Mouse (Mus musculus) intestine, embryonic 15.5 days (tissue): Measurements from ENCODE around the gene Cacna1c. TPM values are rescaled to one million over a fixed set of nuclear protein-coding genes. Genes with fewer than 3 reads are reported as not detected.

Experiments
- ATAC-seq: fragments of 200-750 bp; cut with Nextera tagmentation; 2 replicates; pipeline ENCODE4 v1.8.0; 2017; ENCODE audit warnings: moderate TSS enrichment, moderate library complexity
- H3K27ac ChIP-seq: fragments of 300-500 bp; sonication (generic); 2 replicates; pipeline ENCODE4 v1.5.1; 2015; ENCODE audit warnings: mild to moderate bottlenecking, inconsistent platforms
- H3K27me3 ChIP-seq: fragments of 300-500 bp; sonication (generic); replicated peaks from 2 replicates; pipeline ENCODE4 v1.6.1; 2015; ENCODE audit warnings: inconsistent platforms
- H3K36me3 ChIP-seq: fragments of 300-500 bp; sonication (generic); 2 replicates; pipeline ENCODE4 v1.6.1; 2015; ENCODE audit warnings: inconsistent platforms
- H3K4me1 ChIP-seq: fragments of 300-500 bp; sonication (generic); replicated peaks from 2 replicates; pipeline ENCODE4 v1.6.1; 2015; ENCODE audit warnings: inconsistent platforms
- H3K4me2 ChIP-seq: fragments of 300-500 bp; sonication (generic); replicated peaks from 2 replicates; pipeline ENCODE4 v1.6.1; 2015; ENCODE audit warnings: mild to moderate bottlenecking, inconsistent platforms
- H3K4me3 ChIP-seq: fragments of 300-500 bp; sonication (generic); replicated peaks from 2 replicates; pipeline ENCODE4 v1.5.1; 2015; ENCODE audit warnings: inconsistent platforms
- H3K9ac ChIP-seq: fragments of 300-500 bp; sonication (generic); 2 replicates; pipeline ENCODE4 v1.6.1; 2015; ENCODE audit warnings: inconsistent platforms
- H3K9me3 ChIP-seq: fragments of 300-500 bp; sonication (generic); 2 replicates; pipeline ENCODE4 v1.6.1; 2016; ENCODE audit warnings: inconsistent platforms
- WGBS: fragments of 180-500 bp; shearing (Covaris S2); methylation state at CpG from one replicate; pipeline ENCODE4 v1.1.7; 2015; 5-methylcytosine and 5-hydroxymethylcytosine counted together
- polyA plus RNA-seq: library from polyadenylated mRNA; unstranded; fragments of >200 nt; fragmentation: Nextera tagmentation; extraction: Ambion mirVana; gene quantifications from 2 replicates; pipeline ENCODE4 v1.2.1, GENCODE M21; 2015

The Cacna1c gene
- polyA plus RNA-seq, 1 experiment from 2014 or later = 3.0 TPM

GRCm38 (mm10) chr6:118866889-118867288 is 329.3 kb downstream of the Cacna1c start:
- no peak overlapping the region for H3K27ac ChIP-seq
- no peak overlapping the region for H3K4me3 ChIP-seq
- ATAC-seq = no peak
- 68% methylated on average over 3 of the region's 3 CpGs for WGBS
- H3K9me3 ChIP-seq = no peaks in the 10 kb centered on the region
- no peaks in the 10 kb centered on the region for H3K4me1 ChIP-seq
- H3K4me2 ChIP-seq = no peak overlapping the region
- H3K27me3 ChIP-seq = no peaks in the 10 kb centered on the region
- H3K36me3 ChIP-seq = no peaks in the 10 kb centered on the region
- H3K9ac ChIP-seq = no peak overlapping the region

- no peak overlapping the region for H3K9ac ChIP-seq
- no peaks in the 10 kb centered on the region for H3K36me3 ChIP-seq
- H3K27ac ChIP-seq = no peak overlapping the region
- WGBS = 79% methylated on average over 5 of the region's 5 CpGs
- ATAC-seq = no peak
- H3K4me2 ChIP-seq = no peak overlapping the region
- H3K4me1 ChIP-seq = no peaks in the 10 kb centered on the region
- H3K27me3 ChIP-seq = no peaks in the 10 kb centered on the region
- H3K9me3 ChIP-seq = no peaks in the 10 kb centered on the region
- H3K4me3 ChIP-seq = no peak overlapping the region
These were observed 330.3 kb downstream of the Cacna1c start for GRCm38 (mm10) chr6:118865777-118866380.

GRCm38 (mm10) chr6:118864696-118865620 is 331.3 kb downstream of the Cacna1c start:
- no peak overlapping the region for H3K9ac ChIP-seq
- H3K27ac ChIP-seq = no peak overlapping the region
- H3K27me3 ChIP-seq = no peaks in the 10 kb centered on the region
- no peak overlapping the region for H3K4me3 ChIP-seq
- no peaks in the 10 kb centered on the region for H3K4me1 ChIP-seq
- no peak overlapping the region for H3K4me2 ChIP-seq
- H3K9me3 ChIP-seq = no peaks in the 10 kb centered on the region
- no peaks in the 10 kb centered on the region for H3K36me3 ChIP-seq
- no peak for ATAC-seq
- WGBS = 61% methylated on average over 18 of the region's 18 CpGs

- Histone ChIP-seq H3K4me2 (no peak overlapping the region), H3K4me1 (no peaks in the 10 kb centered on the region), H3K9ac (no peak overlapping the region), H3K4me3 (no peak overlapping the region), H3K9me3 (no peaks in the 10 kb centered on the region), H3K27ac (no peak overlapping the region), H3K36me3 (no peaks in the 10 kb centered on the region), H3K27me3 (no peaks in the 10 kb centered on the region)
- ATAC-seq = no peak
- WGBS = 85% methylated on average over 9 of the region's 9 CpGs
These were observed 333.5 kb downstream of the Cacna1c start for GRCm38 (mm10) chr6:118862727-118863126.

GRCm38 (mm10) chr6:118862091-118862490 is 334.1 kb downstream of the Cacna1c start:
- WGBS = 87% methylated on average over 5 of the region's 5 CpGs
- Histone ChIP-seq H3K36me3 (no peaks in the 10 kb centered on the region), H3K4me2 (no peak overlapping the region), H3K4me3 (no peak overlapping the region), H3K9ac (no peak overlapping the region), H3K27ac (no peak overlapping the region), H3K9me3 (no peaks in the 10 kb centered on the region), H3K4me1 (no peaks in the 10 kb centered on the region), H3K27me3 (no peaks in the 10 kb centered on the region)
- ATAC-seq = no peak

GRCm38 (mm10) chr6:118858431-118858830 is 337.8 kb downstream of the Cacna1c start:
- no peak overlapping the region for H3K4me2 ChIP-seq
- H3K9me3 ChIP-seq = no peaks in the 10 kb centered on the region
- no peak overlapping the region for H3K4me3 ChIP-seq
- H3K9ac ChIP-seq = no peak overlapping the region
- no peak for ATAC-seq
- 40% methylated on average over 1 of the region's 1 CpGs for WGBS
- no peak overlapping the region for H3K27ac ChIP-seq
- H3K36me3 ChIP-seq = no peaks in the 10 kb centered on the region
- no peaks in the 10 kb centered on the region for H3K4me1 ChIP-seq
- no peaks in the 10 kb centered on the region for H3K27me3 ChIP-seq

GRCm38 (mm10) chr6:118852131-118852530 is 344.1 kb downstream of the Cacna1c start:
- no peaks in the 10 kb centered on the region for H3K36me3 ChIP-seq
- H3K27me3 ChIP-seq = no peaks in the 10 kb centered on the region
- H3K9ac ChIP-seq = no peak overlapping the region
- 72% methylated on average over 6 of the region's 6 CpGs for WGBS
- no peak overlapping the region for H3K4me2 ChIP-seq
- H3K27ac ChIP-seq = no peak overlapping the region
- no peaks in the 10 kb centered on the region for H3K4me1 ChIP-seq
- H3K9me3 ChIP-seq = no peaks in the 10 kb centered on the region
- no peak overlapping the region for H3K4me3 ChIP-seq
- ATAC-seq = no peak

GRCm38 (mm10) chr6:118851086-118851485 is 345.1 kb downstream of the Cacna1c start:
- Histone ChIP-seq H3K4me1 (no peaks in the 10 kb centered on the region), H3K4me3 (no peak overlapping the region), H3K4me2 (no peak overlapping the region), H3K27ac (no peak overlapping the region), H3K27me3 (no peaks in the 10 kb centered on the region), H3K9me3 (no peaks in the 10 kb centered on the region), H3K36me3 (no peaks in the 10 kb centered on the region), H3K9ac (no peak overlapping the region)
- WGBS = 93% methylated on average over 3 of the region's 3 CpGs
- no peak for ATAC-seq

GRCm38 (mm10) chr6:118848640-118849039 is 347.6 kb downstream of the Cacna1c start:
- Histone ChIP-seq H3K27ac (no peak overlapping the region), H3K4me2 (no peak overlapping the region), H3K36me3 (no peaks in the 10 kb centered on the region), H3K4me3 (no peak overlapping the region), H3K9me3 (no peaks in the 10 kb centered on the region), H3K4me1 (no peaks in the 10 kb centered on the region; the same call in 1 of the 2 replicates), H3K9ac (no peak overlapping the region), H3K27me3 (no peaks in the 10 kb centered on the region)
- WGBS = 79% methylated on average over 2 of the region's 2 CpGs
- no peak for ATAC-seq

GRCm38 (mm10) chr6:118847751-118848150 is 348.5 kb downstream of the Cacna1c start:
- no peaks in the 10 kb centered on the region for H3K27me3 ChIP-seq
- no peak overlapping the region for H3K9ac ChIP-seq
- 66% methylated on average over 13 of the region's 13 CpGs for WGBS
- no peak overlapping the region for H3K4me3 ChIP-seq
- no peak overlapping the region for H3K4me2 ChIP-seq
- H3K36me3 ChIP-seq = no peaks in the 10 kb centered on the region
- no peak for ATAC-seq
- H3K9me3 ChIP-seq = no peaks in the 10 kb centered on the region
- no peak overlapping the region for H3K27ac ChIP-seq
- H3K4me1 ChIP-seq = no peaks in the 10 kb centered on the region; the same call in 1 of the 2 replicates

- 25% methylated on average over 2 of the region's 2 CpGs for WGBS
- no peaks in the 10 kb centered on the region; the same call in 1 of the 2 replicates for H3K4me1 ChIP-seq
- peak; percentile 53 for ATAC-seq
These were observed 350.4 kb downstream of the Cacna1c start for GRCm38 (mm10) chr6:118845829-118846228.

GRCm38 (mm10) chr6:118845180-118845579 is 351.0 kb downstream of the Cacna1c start:
- no peak for ATAC-seq
- H3K9ac ChIP-seq = no peak overlapping the region
- no peaks in the 10 kb centered on the region; the same call in 1 of the 2 replicates for H3K4me1 ChIP-seq
- no peak overlapping the region for H3K4me2 ChIP-seq
- H3K27me3 ChIP-seq = no peaks in the 10 kb centered on the region
- H3K27ac ChIP-seq = no peak overlapping the region
- WGBS = 71% methylated on average over 6 of the region's 6 CpGs
- H3K4me3 ChIP-seq = no peak overlapping the region
- no peaks in the 10 kb centered on the region for H3K9me3 ChIP-seq
- no peaks in the 10 kb centered on the region for H3K36me3 ChIP-seq

More at GRCm38 (mm10) chr6:118845829-118846228, 350.4 kb downstream of the Cacna1c start:
- H3K4me3 ChIP-seq = no peak overlapping the region
- H3K27ac ChIP-seq = no peak overlapping the region
- no peaks in the 10 kb centered on the region for H3K36me3 ChIP-seq
- no peaks in the 10 kb centered on the region for H3K9me3 ChIP-seq
- H3K27me3 ChIP-seq = no peaks in the 10 kb centered on the region
- H3K9ac ChIP-seq = no peak overlapping the region
- H3K4me2 ChIP-seq = no peak overlapping the region
